Mouse (Mus musculus): ENCODE data around the gene Cacnb2. TPM values are rescaled to one million over a fixed set of nuclear protein-coding genes. Genes with fewer than 3 reads are reported as not detected.
A peak's percentile ranks its signal among the peaks of the same experiment; 100 is the strongest.

Cacnb2 gene
- polyA plus RNA-seq, 1 experiment from 2014 or later, result 5.9 TPM

DNA sequence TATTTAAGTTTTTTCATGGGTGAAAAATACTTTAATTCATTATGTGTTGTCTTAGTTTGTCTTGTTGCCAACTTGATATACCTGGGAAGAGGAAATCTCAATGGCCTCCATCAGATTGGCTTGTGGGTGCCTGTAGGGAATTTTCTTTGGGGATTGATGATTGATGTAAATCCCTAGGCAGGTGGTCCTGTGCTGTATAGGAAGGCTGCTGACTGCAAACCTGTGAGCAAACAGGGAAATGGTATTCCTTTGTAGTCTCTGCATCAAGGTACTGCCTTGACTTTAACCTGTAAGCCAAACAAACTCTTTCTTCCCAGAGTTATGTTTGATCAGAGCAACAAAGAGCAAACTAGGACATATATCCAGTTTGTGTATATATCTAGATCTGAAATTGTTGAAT is 276.1 kb downstream of the Cacnb2 start:
- ATAC-seq (ENCODE audit: low FRiP score) (no peak), DNase-seq (ENCODE audit: low spot score) (no peak)
- Histone ChIP-seq H3K27me3 (ENCODE audit: control insufficient read depth, insufficient read depth, low read length) (no peaks in the 10 kb centered on the region), H3K9me3 (ENCODE audit: control insufficient read depth, low read length) (no peaks in the 10 kb centered on the region), H3K9ac (no peak overlapping the region), H3K36me3 (replicated peaks; ENCODE audit: control insufficient read depth, insufficient read depth) (no peaks in the 10 kb centered on the region), H3K4me3 (replicated peaks; ENCODE audit: low read length) (no peak overlapping the region), H3K4me2 (replicated peaks) (no peak overlapping the region), H3K27ac (no peak overlapping the region), H3K4me1 (replicated peaks; ENCODE audit: control insufficient read depth, insufficient read depth, low read length) (peaks cover 12% of the 10 kb centered on the region; the same call in 1 of the 2 replicates)

DNA sequence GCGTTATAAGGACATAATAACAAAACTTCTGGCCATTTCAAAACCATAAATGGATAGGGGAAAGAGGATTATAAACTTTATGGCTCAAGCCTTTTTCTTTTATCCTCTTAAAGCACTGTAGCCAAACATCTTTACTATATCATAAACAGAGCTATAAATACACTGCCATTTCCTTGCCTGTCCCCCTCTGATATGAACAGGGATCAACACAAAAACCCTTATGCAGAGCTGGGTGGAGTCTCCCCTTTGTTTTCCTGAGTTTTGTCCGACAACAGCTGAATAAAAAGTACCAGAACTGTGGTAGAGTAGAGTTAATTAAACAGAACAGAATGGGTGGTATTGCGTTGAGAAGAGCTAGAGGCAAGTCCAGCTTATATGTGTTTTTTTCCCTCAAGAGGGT is 280.6 kb downstream of the Cacnb2 start:
- no peak for DNase-seq (ENCODE audit: low spot score)
- Histone ChIP-seq H3K9me3 (ENCODE audit: control insufficient read depth, low read length) (no peaks in the 10 kb centered on the region), H3K4me2 (replicated peaks) (no peak overlapping the region), H3K4me3 (replicated peaks; ENCODE audit: low read length) (no peak overlapping the region), H3K9ac (no peak overlapping the region), H3K4me1 (replicated peaks; ENCODE audit: control insufficient read depth, insufficient read depth, low read length) (no peaks in the 10 kb centered on the region), H3K27me3 (ENCODE audit: control insufficient read depth, insufficient read depth, low read length) (no peaks in the 10 kb centered on the region), H3K27ac (no peak overlapping the region), H3K36me3 (replicated peaks; ENCODE audit: control insufficient read depth, insufficient read depth) (no peaks in the 10 kb centered on the region)
- 78% methylated on average over 3 of the region's 3 CpGs for WGBS
- no peak for ATAC-seq (ENCODE audit: low FRiP score)

DNA sequence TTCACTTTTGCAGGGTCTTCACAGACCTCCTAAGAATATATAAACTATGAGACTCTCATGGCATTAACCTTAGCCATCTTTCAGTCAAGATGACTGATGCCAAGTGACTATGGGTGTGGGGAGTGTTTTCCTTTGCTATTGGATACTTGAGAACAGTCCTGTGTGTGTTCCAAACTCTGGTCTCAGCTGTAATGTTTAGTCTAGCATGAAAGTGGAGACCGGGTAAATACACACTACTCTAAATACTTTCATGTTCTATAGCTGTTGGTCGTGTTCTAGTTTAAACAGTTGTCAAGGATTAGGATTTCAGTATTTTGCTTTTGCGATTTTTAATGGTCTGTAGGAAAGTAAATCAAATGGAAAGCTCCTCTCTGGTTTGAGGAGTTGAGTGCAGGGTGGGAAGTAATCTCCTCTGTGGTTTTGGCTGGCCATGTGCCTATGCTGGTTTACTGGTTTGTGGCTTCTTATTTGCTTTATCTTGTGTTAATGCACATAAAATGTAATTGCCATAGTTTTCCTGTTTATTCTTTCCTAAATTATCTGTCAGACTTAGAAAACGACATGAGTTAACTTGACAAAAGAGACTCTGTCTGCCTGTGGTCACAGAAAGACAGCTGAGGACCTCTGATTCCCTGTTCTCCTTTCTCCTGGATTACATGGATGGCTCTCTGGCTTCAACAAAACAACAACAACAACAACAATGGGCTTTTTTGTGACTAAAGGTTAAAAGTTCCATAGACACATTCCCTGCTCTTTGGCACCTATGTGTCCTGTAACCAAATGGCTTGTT is 285.7 kb downstream of the Cacnb2 start:
- H3K4me1 ChIP-seq (replicated peaks; ENCODE audit: control insufficient read depth, insufficient read depth, low read length), result no peaks in the 10 kb centered on the region
- H3K36me3 ChIP-seq (replicated peaks; ENCODE audit: control insufficient read depth, insufficient read depth), result no peaks in the 10 kb centered on the region
- H3K4me3 ChIP-seq (replicated peaks; ENCODE audit: low read length), result no peak overlapping the region
- ATAC-seq (ENCODE audit: low FRiP score) (no peak), DNase-seq (ENCODE audit: low spot score) (no peak)
- 73% methylated on average over 4 of the region's 4 CpGs for WGBS
- no peak overlapping the region for H3K4me2 ChIP-seq (replicated peaks)
- H3K27me3 ChIP-seq (ENCODE audit: control insufficient read depth, insufficient read depth, low read length), result no peaks in the 10 kb centered on the region
- H3K27ac ChIP-seq, result no peak overlapping the region
- no peak overlapping the region for H3K9ac ChIP-seq
- no peaks in the 10 kb centered on the region for H3K9me3 ChIP-seq (ENCODE audit: control insufficient read depth, low read length)

DNA sequence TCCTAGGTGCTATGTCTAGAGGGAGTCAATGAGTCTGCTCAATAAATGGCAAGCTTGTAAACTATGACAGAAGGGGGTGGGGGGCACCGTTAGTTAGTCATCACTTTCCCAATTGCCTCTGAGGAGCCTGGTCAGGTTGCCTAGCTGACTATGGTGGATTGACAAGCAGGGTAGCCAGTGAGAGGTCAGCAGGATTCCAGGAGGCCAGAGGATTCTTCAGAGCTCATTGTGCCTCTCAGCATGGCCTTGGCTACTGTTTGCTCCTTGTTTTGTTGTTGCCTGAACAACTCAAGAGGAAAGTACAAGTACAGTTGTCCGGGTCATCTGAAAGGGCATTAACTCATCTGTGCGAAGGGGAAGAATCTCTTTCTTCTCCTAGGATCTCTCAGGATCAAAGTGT is 300.9 kb downstream of the Cacnb2 start:
- Histone ChIP-seq H3K4me1 (replicated peaks; ENCODE audit: control insufficient read depth, insufficient read depth, low read length) (no peaks in the 10 kb centered on the region), H3K36me3 (replicated peaks; ENCODE audit: control insufficient read depth, insufficient read depth) (no peaks in the 10 kb centered on the region), H3K27ac (no peak overlapping the region), H3K4me2 (replicated peaks) (no peak overlapping the region), H3K9ac (no peak overlapping the region), H3K27me3 (ENCODE audit: control insufficient read depth, insufficient read depth, low read length) (no peaks in the 10 kb centered on the region), H3K4me3 (replicated peaks; ENCODE audit: low read length) (no peak overlapping the region), H3K9me3 (ENCODE audit: control insufficient read depth, low read length) (no peaks in the 10 kb centered on the region)
- no peak for DNase-seq (ENCODE audit: low spot score)
- ATAC-seq (ENCODE audit: low FRiP score), result no peak
- 20% methylated on average over 3 of the region's 3 CpGs for WGBS

DNA sequence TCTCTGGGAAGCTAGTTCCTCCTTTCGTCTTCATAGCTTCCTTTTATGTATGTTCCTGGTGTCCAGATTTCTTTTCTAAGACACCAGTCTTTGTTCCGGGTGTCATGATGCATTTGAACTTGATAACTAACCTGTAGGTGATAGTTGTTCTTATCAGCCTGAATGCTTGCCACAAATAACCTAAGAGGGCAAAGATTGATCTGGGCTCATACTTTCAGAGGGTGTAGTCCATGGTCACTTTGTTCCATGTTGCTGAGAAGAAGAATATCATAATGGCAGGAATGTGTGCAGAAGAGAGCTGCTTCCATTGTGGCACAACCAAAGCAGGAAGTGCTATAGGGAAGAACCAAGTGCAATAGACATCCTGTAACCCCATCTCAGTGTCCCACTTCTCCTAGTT is 302.0 kb downstream of the Cacnb2 start:
- Histone ChIP-seq H3K4me3 (replicated peaks; ENCODE audit: low read length) (no peak overlapping the region), H3K27ac (no peak overlapping the region), H3K4me2 (replicated peaks) (no peak overlapping the region), H3K27me3 (ENCODE audit: control insufficient read depth, insufficient read depth, low read length) (no peaks in the 10 kb centered on the region), H3K4me1 (replicated peaks; ENCODE audit: control insufficient read depth, insufficient read depth, low read length) (no peaks in the 10 kb centered on the region), H3K9me3 (ENCODE audit: control insufficient read depth, low read length) (no peaks in the 10 kb centered on the region), H3K36me3 (replicated peaks; ENCODE audit: control insufficient read depth, insufficient read depth) (no peaks in the 10 kb centered on the region), H3K9ac (no peak overlapping the region)
- ATAC-seq (ENCODE audit: low FRiP score) (no peak), DNase-seq (ENCODE audit: low spot score) (no peak)
- 95% methylated on average over 2 of the region's 2 CpGs for WGBS

DNA sequence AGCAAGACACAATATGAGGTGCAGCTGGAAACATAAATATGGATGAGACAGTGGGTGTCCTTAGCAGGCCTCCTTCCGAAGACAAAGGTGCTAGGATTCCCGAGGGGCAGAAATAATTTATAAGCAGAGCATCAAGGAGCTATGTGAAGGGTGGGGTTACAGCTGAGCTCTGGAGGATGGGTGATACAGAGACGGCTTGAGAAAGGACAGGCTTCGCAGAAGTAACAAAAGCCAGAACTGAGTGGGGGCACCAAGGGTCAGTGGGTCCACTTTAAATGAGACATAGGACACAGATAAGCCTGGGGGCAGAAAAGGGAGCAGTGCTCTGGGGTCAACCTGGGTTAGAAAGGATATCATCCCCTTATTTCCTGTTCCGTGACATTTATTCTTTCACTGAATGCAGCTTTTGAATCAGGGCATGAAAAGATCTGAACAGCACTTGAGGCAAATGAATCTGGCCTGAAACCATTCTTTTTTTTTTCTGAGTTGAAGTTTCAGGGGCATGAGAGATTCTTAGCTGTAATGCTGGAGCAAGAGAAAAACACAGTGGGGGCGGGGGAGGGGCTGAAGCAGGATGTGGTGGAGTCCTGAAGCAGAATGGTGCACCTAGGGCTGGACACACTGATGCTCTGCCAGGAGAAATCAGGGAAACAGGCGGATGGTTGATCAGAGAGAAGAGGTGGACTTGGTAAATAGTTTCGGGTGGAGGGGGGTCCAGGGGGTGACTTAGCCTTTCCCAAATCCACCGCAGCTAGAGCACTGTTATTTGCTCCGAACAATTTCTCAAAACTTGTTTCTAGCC is 304.4 kb downstream of the Cacnb2 start:
- H3K27ac ChIP-seq, result no peak overlapping the region
- H3K9ac ChIP-seq, result no peak overlapping the region
- WGBS, result 25% methylated on average over 10 of the region's 10 CpGs
- ATAC-seq (ENCODE audit: low FRiP score) (no peak), DNase-seq (ENCODE audit: low spot score) (no peak)
- no peaks in the 10 kb centered on the region for H3K4me1 ChIP-seq (replicated peaks; ENCODE audit: control insufficient read depth, insufficient read depth, low read length)
- H3K4me2 ChIP-seq (replicated peaks), result no peak overlapping the region
- H3K9me3 ChIP-seq (ENCODE audit: control insufficient read depth, low read length), result no peaks in the 10 kb centered on the region
- H3K4me3 ChIP-seq (replicated peaks; ENCODE audit: low read length), result no peak overlapping the region
- H3K36me3 ChIP-seq (replicated peaks; ENCODE audit: control insufficient read depth, insufficient read depth), result no peaks in the 10 kb centered on the region
- no peaks in the 10 kb centered on the region for H3K27me3 ChIP-seq (ENCODE audit: control insufficient read depth, insufficient read depth, low read length)

DNA sequence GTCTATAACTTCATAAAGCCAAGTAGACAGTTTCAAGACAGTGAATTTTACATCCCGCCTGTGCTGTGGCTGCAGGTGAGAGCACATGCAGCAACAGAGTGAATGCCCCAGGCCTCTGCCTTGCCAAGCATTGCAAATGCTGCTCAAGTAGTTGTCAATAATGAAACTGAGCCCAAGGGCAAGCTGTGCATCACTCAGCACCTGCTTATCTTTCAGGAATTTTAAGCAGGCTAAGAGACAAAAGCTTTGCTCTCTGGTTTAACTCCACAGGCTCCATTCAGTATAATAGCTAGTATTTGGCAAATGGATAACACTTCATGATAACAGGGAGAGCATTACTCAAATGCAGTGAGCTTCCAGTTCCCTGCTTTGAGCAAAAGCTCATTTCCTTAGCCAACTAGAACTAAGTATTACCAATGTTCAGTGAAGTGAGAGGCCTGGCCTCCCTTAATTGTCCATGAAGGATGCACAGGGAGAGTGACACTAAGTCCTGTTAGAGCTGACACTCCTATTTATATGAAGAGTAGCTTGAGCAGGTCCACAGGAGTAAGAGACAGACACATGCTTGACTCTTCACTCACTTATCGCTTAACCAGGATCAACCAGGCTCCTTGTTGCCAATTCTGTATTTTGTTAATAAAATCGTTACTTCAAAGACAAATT is 314.8 kb downstream of the Cacnb2 start:
- Histone ChIP-seq H3K36me3 (replicated peaks; ENCODE audit: control insufficient read depth, insufficient read depth) (no peaks in the 10 kb centered on the region), H3K9me3 (ENCODE audit: control insufficient read depth, low read length) (no peaks in the 10 kb centered on the region), H3K27ac (0 out of 2 replicates have a peak overlapping the region, but pooled peaks have one; percentile 20), H3K4me3 (replicated peaks; ENCODE audit: low read length) (no peak overlapping the region), H3K4me1 (replicated peaks; ENCODE audit: control insufficient read depth, insufficient read depth, low read length) (peaks cover 7% of the 10 kb centered on the region), H3K4me2 (replicated peaks) (no peak overlapping the region), H3K27me3 (ENCODE audit: control insufficient read depth, insufficient read depth, low read length) (no peaks in the 10 kb centered on the region), H3K9ac (no peak overlapping the region)
- DNase-seq (ENCODE audit: low spot score) (no peak), ATAC-seq (ENCODE audit: low FRiP score) (peak; percentile 77)
- 67% methylated on average over 3 of the region's 3 CpGs for WGBS

DNA sequence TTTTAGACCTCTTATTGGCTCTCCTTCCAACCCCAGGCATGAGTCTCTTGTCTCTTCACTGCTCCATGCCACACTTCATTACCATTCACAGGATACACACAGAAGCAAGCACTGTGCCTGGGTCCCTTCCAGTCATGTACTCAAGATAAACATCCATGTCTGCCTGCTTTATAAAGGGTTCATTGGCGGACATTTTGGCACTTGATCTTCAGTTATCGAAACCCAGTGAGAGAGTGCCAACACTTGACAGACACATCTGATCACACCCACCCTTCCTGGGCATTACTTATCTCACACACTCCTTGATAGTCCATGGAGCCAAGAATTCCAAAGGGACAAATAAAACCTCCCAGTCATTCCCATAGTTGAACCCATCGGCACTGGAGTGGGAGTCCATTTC is 327.0 kb downstream of the Cacnb2 start:
- ATAC-seq (ENCODE audit: low FRiP score), result no peak
- WGBS, result 93% methylated on average over 3 of the region's 3 CpGs

DNA sequence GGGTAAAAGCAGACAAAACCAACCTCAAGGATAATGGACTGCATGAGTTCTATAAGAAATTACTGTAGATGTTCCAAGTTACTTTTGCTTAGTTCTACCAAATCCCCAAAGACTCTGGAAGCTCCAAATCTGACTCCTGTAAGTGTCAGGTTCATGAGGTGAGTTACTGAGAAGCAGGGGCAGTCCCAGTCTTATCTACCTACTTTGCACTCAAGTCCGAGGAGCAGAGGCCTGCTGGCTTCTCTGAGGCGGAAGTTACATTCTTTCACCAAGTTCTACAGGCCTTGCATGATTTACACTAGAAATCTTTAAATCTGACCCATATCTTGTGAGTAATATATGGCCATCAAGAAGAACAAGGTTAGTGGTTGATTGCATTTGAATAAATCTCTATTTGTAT is 329.1 kb downstream of the Cacnb2 start:
- DNase-seq (ENCODE audit: low spot score) (no peak), ATAC-seq (ENCODE audit: low FRiP score) (no peak)
- Histone ChIP-seq H3K36me3 (replicated peaks; ENCODE audit: control insufficient read depth, insufficient read depth) (no peaks in the 10 kb centered on the region), H3K4me1 (replicated peaks; ENCODE audit: control insufficient read depth, insufficient read depth, low read length) (no peaks in the 10 kb centered on the region), H3K27ac (no peak overlapping the region), H3K4me3 (replicated peaks; ENCODE audit: low read length) (no peak overlapping the region), H3K9ac (no peak overlapping the region), H3K4me2 (replicated peaks) (no peak overlapping the region), H3K27me3 (ENCODE audit: control insufficient read depth, insufficient read depth, low read length) (no peaks in the 10 kb centered on the region), H3K9me3 (ENCODE audit: control insufficient read depth, low read length) (no peaks in the 10 kb centered on the region)
- WGBS, result 97% methylated on average over 2 of the region's 2 CpGs

More for the DNA sequence above, 327.0 kb downstream of the Cacnb2 start:
- H3K4me1 ChIP-seq (replicated peaks; ENCODE audit: control insufficient read depth, insufficient read depth, low read length), result no peaks in the 10 kb centered on the region
- no peaks in the 10 kb centered on the region for H3K9me3 ChIP-seq (ENCODE audit: control insufficient read depth, low read length)
- H3K4me3 ChIP-seq (replicated peaks; ENCODE audit: low read length), result no peak overlapping the region
- H3K4me2 ChIP-seq (replicated peaks), result no peak overlapping the region
- H3K9ac ChIP-seq, result no peak overlapping the region
- no peak for DNase-seq (ENCODE audit: low spot score)
- no peaks in the 10 kb centered on the region for H3K36me3 ChIP-seq (replicated peaks; ENCODE audit: control insufficient read depth, insufficient read depth)
- no peak overlapping the region for H3K27ac ChIP-seq
- H3K27me3 ChIP-seq (ENCODE audit: control insufficient read depth, insufficient read depth, low read length), result no peaks in the 10 kb centered on the region

Data from hindbrain, embryonic 14.5 days (tissue).